Mouse (Mus musculus) kidney, postnatal 4 days (tissue): ENCODE measurements around the gene Prdx2.
A peak's percentile ranks its signal among the peaks of the same experiment; 100 is the strongest.

Experiments
- DNase-seq, 2 experiments: peaks; one replicate each; pipeline ENCODE4 v3.0.0; 2021; ENCODE audit warnings: mixed read lengths in 2 of 2

Prdx2 gene

DNA sequence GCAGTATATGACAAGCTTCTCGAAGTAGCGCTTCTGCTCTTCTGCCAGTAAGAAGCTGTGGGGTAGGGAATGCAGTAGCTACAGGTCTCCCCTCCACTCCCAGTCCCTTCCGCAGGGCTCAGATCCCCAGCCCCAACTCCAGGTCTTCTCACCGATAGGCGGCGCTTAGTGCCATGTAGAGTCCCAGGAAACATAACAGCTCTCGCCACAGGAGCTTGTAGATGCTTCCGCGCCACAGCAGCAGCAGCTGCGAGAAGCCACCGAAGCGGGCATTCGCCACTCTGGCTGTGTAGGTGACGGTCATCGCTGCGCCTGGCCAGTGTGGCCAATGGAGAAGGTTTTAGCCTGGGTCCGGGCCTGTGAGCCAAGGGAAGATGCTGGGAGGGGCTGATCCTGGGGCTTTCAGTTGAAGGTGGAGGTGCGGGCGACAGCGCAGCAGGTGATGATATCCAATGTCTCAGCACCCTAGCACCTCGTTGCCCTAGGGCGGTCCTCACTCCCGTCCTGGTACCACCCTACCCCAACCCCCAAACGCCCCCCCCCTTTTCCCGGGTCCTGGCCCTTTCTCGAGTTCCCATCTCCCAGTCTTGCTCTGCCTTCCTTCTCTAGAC is 43.9 kb downstream of the Prdx2 start:
- peak; percentile 85 to 90 for DNase-seq

DNA sequence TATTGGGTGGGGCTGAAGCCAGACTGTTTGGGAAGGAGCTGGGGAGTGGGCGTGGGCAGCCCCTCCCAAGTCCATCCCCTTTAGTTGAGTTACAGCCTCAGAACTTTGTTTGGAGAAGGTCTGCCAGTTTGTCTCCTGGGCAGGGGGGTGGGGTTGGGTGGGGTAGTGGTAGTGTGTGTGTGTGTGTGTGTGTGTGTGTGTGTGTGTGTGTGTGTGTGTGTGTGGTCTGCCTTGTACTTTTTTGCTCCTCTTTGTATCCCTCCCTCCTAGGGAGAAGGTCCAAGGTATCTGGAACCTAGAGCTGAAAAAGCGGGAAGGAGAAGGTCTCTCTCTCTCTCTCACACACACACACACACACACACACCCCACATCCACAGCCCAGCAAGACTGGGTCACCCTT is 45.0 kb downstream of the Prdx2 start, which contains the start of gene Best2:
Gene Best2, minus strand, starts transcription at position 101 of the 400 bp plus-strand sequence.
- DNase-seq: no peak

DNA sequence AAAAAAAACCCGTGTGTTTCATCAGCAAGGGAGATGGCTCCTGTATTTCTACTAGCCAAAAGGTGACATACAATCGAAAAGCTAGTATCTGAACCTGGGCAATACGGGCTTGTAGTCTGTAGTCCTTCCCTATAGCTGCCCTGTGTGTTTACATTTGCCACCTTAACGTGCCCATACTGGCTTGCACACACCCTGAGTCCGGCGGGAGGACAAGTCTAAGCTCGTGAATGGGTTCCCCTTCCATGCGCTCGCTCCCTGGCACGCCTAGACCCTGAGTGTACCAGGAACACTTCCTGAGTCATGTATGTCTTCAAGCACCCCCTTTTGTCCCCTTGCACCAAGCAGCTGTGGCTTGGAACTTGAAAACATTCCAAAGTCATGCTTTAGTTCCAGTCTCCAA is 47.3 kb downstream of the Prdx2 start:
- no peak for DNase-seq

DNA sequence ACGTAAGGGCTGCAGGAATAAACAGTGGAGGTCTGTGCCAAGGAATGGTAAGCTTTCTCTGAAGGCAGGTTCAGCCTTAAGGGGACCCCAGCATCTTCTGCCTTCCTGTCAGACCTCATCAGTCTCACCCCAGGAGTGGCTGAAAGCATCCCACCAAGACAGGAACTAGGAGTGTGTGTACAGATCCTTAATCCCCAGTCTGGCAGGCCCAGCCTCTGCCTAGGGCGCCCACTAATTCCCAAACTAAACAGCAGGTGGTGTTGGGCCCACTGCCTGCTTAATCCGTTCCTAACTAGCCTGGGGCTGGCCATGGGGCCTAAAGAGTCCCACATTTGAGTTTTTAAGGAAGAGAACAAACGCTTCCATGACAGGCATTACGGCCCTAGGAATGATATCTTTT is 47.8 kb downstream of the Prdx2 start:
- DNase-seq: no peak

DNA sequence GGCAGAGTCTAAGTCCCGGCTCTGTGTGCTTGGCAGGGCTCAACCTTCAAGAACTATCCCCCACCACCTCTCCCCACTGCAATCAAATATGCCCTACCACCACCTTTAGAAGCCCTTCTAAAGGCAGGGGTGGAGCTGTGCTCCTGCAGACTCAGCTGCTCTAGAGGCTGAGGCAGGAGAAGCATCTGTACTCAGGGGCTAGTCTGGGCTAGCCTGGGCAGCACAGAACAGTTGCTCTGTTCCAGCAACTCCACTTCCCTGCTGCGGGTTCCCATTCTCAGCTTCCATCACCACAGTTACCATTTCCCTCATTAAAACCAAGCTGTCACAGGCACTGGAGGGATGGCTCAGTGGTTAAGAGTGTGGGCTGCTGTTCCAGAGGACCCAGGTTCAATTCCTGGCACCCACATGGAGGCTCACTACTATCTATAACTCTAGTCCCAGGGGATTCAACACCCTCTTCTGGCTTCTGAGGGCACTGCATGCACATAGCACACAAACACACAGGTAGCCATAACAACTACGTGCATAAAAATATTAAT is 52.2 kb downstream of the Prdx2 start:
- DNase-seq: no peak

DNA sequence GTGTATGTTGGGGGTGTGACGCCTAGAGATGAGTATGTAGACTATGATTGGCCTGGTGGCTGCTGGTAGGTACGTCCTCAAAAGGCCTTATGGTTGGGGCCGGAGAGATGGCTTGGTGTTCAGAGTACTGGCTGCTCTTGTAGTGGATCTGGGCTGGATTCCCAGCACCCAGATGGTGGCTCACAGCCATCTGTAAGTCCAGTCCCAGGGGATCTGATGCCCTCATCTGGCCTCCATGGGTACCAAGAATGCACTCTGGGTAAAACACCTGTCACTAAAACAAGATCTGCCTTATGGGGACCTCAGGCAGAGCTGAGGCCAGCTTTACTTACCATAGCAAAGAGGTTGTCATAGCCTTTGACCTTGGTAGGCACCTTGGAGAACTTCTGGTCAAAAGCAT is 54.5 kb downstream of the Prdx2 start:
- DNase-seq: no peak
